Mouse (Mus musculus) duodenum, adult 2 months (tissue): ENCODE results near the gene Gnl3l. TPM values are rescaled to one million over a fixed set of nuclear protein-coding genes. Genes with fewer than 3 reads are reported as not detected.

Experiments
- polyA plus RNA-seq: library from polyadenylated mRNA; depleted of rRNA; stranded (reverse); fragments of >200 nt; gene quantifications from 2 replicates; pipeline ENCODE4 v1.2.3, GENCODE M21; 2012; ENCODE audit warnings: low replicate concordance; rRNA removed

Gene Gnl3l
- polyA plus RNA-seq: 2.1 and 2.4 TPM in 2 replicates

DNA sequence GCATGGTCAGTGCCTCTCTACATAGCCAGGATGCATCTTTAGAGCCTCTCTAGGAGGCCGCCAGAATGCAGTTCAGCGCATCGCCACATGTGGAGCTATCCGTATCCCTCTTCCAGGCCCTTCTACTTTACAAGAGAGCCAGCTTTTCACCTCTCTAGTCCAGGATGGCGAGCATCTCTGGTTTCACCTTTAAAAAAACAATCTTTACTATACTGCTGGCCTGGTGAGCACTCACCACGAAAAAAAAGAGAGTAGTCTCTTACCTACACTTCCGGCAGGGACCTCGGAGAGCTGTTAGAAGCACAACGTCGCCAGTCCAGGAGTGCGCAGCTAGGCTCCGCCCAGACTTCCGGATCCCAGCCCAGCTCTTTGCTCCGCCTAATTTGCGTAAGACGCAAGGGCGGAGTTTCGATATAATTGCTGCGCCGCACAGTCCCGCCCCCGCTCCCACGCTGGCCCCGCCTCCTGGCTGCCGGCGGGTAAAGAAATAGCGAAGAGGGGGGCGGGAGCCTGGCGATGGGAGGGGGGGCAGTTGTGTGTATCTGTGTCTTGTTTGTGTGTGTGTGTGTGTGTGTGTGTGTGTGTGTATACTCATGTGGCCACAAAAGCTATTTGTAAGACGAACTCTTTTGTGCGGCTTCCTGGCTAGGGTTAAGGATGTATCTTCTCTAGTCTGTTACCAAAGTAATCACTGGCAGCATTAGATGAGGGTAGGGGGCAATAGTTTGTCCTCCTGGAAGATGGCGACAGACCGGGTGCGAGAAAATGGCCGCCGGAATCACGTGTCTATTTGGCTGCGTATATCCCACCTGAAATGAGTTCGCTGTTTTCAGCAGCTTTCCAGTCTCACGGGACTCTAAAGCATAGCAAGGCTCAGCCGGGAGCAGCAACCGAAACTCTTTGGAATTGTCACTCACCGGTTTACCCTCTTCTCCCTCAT is at the start of gene Gnl3l:
Gene Gnl3l, minus strand, starts transcription at position 385 of the 940 bp plus-strand sequence.

GRCm38 (mm10) chrX:151045850-151046249 is 28.7 kb upstream of the Gnl3l start, which contains the start of gene Fgd1:
Gene Fgd1, plus strand, starts transcription at chrX:151046150.

Other genes starting within 250 kb of the Gnl3l start
- gene Maged2, start 203.0 kb downstream of the Gnl3l start, polyA plus RNA-seq: 5.2 and 7.4 TPM in 2 replicates
- gene Fgd1, start 28.8 kb upstream of the Gnl3l start, polyA plus RNA-seq: 1.5 and 3.1 TPM in 2 replicates
- 0.55 and 0.81 TPM in 2 replicates for gene Tsr2, start 79.2 kb upstream of the Gnl3l start, polyA plus RNA-seq
- not detected in 2 replicates for gene Wnk3, start 180.8 kb upstream of the Gnl3l start, polyA plus RNA-seq